Mouse (Mus musculus) midbrain, postnatal 0 days (tissue): ENCODE measurements around the gene Olfr99. TPM values are rescaled to one million over a fixed set of nuclear protein-coding genes. Genes with fewer than 3 reads are reported as not detected.

Experiments used
- ATAC-seq: fragments of 200-750 bp; cut with Nextera tagmentation; 2 replicates; pipeline ENCODE4 v1.8.0; 2017; ENCODE audit warnings: moderate number of reproducible peaks, mild to moderate bottlenecking, moderate TSS enrichment, moderate library complexity; ENCODE audit not compliant: low FRiP score
- DNase-seq: peaks from one replicate; pipeline ENCODE4 v3.0.0-alpha.2; 2015; ENCODE audit warnings: low spot score
- H3K27ac ChIP-seq: fragments of 300-500 bp; sonication (generic); 2 replicates; pipeline ENCODE4 v1.5.1; 2014; ENCODE audit warnings: low read depth, mild to moderate bottlenecking, low read length, mixed read lengths
- H3K27me3 ChIP-seq: fragments of 300-500 bp; sonication (generic); 2 replicates; pipeline ENCODE4 v1.6.1; 2014; ENCODE audit warnings: low read length, control low read depth, mixed read lengths; ENCODE audit not compliant: insufficient read depth
- H3K36me3 ChIP-seq: fragments of 300-500 bp; sonication (generic); 2 replicates; pipeline ENCODE4 v1.6.1; 2014; ENCODE audit warnings: low read length, control low read depth, mixed read lengths; ENCODE audit not compliant: insufficient read depth
- H3K4me1 ChIP-seq: fragments of 300-500 bp; sonication (generic); 2 replicates; pipeline ENCODE4 v1.6.1; 2014; ENCODE audit warnings: mild to moderate bottlenecking, control low read depth, antibody characterized with exemption, low read length, mixed read lengths; ENCODE audit not compliant: insufficient read depth
- H3K4me2 ChIP-seq: fragments of 300-500 bp; sonication (generic); 2 replicates; pipeline ENCODE4 v1.6.1; 2014; ENCODE audit warnings: low read depth, mild to moderate bottlenecking, low read length, mixed read lengths; ENCODE audit not compliant: poor library complexity, severe bottlenecking
- H3K4me3 ChIP-seq: fragments of 300-500 bp; sonication (generic); 2 replicates; pipeline ENCODE4 v1.5.1; 2014; ENCODE audit warnings: low read depth, mild to moderate bottlenecking, low read length, moderate library complexity
- H3K9ac ChIP-seq: fragments of 300-500 bp; sonication (generic); replicated peaks from 2 replicates; pipeline ENCODE4 v1.6.1; 2014; ENCODE audit warnings: mild to moderate bottlenecking, low read length, moderate library complexity, mixed read lengths; ENCODE audit not compliant: poor library complexity, severe bottlenecking
- H3K9me3 ChIP-seq: fragments of 300-500 bp; sonication (generic); 2 replicates; pipeline ENCODE4 v1.6.1; 2016; ENCODE audit warnings: low read length, control low read depth
- CTCF ChIP-seq: IDR thresholded peaks from 2 replicates; pipeline ENCODE4 v1.5.1; 2016; ENCODE audit warnings: antibody characterized with exemption, mild to moderate bottlenecking
- WGBS: fragments of 180-500 bp; shearing (Covaris S2); extraction: QIAGEN DNeasy Blood & Tissue Kit; methylation state at CpG from one replicate; pipeline ENCODE4 v1.1.7; 2014; 5-methylcytosine and 5-hydroxymethylcytosine counted together
- polyA plus RNA-seq: library from polyadenylated mRNA; unstranded; fragments of >200 nt; fragmentation: Nextera tagmentation; extraction: Ambion mirVana; gene quantifications from 2 replicates; pipeline ENCODE4 v1.2.1, GENCODE M21; 2015
- total RNA-seq: library from RNA; depleted of rRNA; stranded (reverse); fragments of >200 nt; gene quantifications from 2 replicates; pipeline ENCODE4 v1.2.3, GENCODE M21; 2014

Gene Olfr99
- total and polyA plus RNA-seq, 2 experiments from 2014 or later = not detected

DNA sequence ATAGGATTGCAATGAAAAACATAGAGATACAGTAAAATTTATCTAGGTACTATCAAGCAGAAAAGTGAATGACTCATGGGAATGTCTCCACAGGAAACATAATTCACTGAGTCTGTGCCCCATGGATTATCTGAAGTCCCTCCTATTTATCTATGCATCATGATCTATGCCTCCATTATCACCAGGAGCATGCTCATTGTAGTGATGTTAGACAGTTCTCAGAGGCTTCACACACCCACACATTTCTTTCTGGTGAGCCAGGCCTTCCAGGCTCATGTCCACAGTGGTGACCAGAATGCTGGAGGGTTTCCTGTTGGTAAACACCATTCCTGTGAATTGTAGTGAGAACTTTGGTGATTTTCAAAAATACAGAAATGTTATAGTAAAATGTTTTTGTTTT lies 6.7 kb downstream of the Olfr99 start:
- H3K27ac ChIP-seq = no peak overlapping the region
- H3K4me1 ChIP-seq = no peaks in the 10 kb centered on the region
- no peak overlapping the region for H3K4me3 ChIP-seq
- H3K9me3 ChIP-seq = no peaks in the 10 kb centered on the region
- no peak overlapping the region for H3K9ac ChIP-seq
- H3K4me2 ChIP-seq = no peak overlapping the region
- ATAC-seq = no peak
- no peaks in the 10 kb centered on the region for H3K36me3 ChIP-seq
- no peaks in the 10 kb centered on the region for H3K27me3 ChIP-seq
- DNase-seq = no peak
- TF ChIP-seq CTCF = no peak

- Histone ChIP-seq H3K36me3 (no peaks in the 10 kb centered on the region), H3K4me3 (no peak overlapping the region), H3K9me3 (no peaks in the 10 kb centered on the region), H3K27me3 (no peaks in the 10 kb centered on the region), H3K4me2 (no peak overlapping the region), H3K9ac (no peak overlapping the region), H3K4me1 (no peaks in the 10 kb centered on the region), H3K27ac (no peak overlapping the region)
- no peak for ATAC-seq
- WGBS = 86% methylated on average over 2 of the region's 2 CpGs
- DNase-seq = no peak
- TF ChIP-seq CTCF = no peak
Measured at GRCm38 (mm10) chr17:37275626-37276248, 7.5 kb downstream of the Olfr99 start.

DNA sequence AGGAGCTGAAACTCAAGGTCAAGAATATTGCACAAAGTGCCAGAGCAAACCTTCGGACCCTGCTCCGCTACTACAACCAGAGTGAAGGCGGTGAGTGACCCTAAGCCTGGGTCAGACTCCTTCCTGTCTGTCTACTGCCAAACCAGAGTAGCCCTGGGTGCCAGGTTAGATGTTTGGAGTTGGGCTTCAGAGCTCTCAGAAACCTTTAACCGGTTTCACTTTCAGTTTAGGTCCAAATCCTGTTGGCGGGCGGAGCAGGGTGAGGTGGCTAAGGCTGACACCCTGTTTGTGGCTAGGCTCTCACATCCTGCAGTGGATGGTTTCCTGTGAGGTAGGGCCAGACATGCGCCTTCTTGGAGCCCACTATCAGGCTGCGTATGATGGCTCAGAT lies 12.6 kb downstream of the Olfr99 start:
- 67% methylated on average over 8 of the region's 8 CpGs for WGBS
- peak overlapping the region; percentile 53 for H3K4me3 ChIP-seq
- ATAC-seq = no peak; the same call in 1 of the 2 replicates

GRCm38 (mm10) chr17:37270058-37270701 lies 13.1 kb downstream of the Olfr99 start, which contains the start of gene H2-M3:
Gene H2-M3, plus strand, starts transcription at chr17:37270220.
- 0 out of 2 replicates have a peak, but pooled peaks cover 4% of the 10 kb centered on the region for H3K4me1 ChIP-seq
- H3K4me3 ChIP-seq = peak within 1 kb of the TSS; percentile 53
- no peak for TF ChIP-seq CTCF
- DNase-seq = peak; percentile 90
- ATAC-seq = peak; percentile 97
- no peak within 1 kb of the TSS for H3K27ac ChIP-seq
- H3K36me3 ChIP-seq = no peaks in the 10 kb centered on the region
- no peaks in the 10 kb centered on the region for H3K27me3 ChIP-seq
- no peaks in the 10 kb centered on the region for H3K9me3 ChIP-seq
- peak within 1 kb of the TSS; percentile 44 for H3K9ac ChIP-seq
- whole genome bisulfite sequencing = 3% methylated on average over 26 of the region's 26 CpGs
- H3K4me2 ChIP-seq = peak within 1 kb of the TSS; percentile 93

More for the DNA sequence above, 12.6 kb downstream of the Olfr99 start:
- DNase-seq = no peak
- Histone ChIP-seq H3K27ac (no peak overlapping the region), H3K27me3 (no peaks in the 10 kb centered on the region), H3K9me3 (no peaks in the 10 kb centered on the region), H3K4me2 (peak overlapping the region; percentile 93), H3K9ac (peak overlapping the region; percentile 44; the same call in 1 of the 2 replicates), H3K4me1 (0 out of 2 replicates have a peak, but pooled peaks cover 4% of the 10 kb centered on the region), H3K36me3 (no peaks in the 10 kb centered on the region)
- no peak for TF ChIP-seq CTCF

DNA sequence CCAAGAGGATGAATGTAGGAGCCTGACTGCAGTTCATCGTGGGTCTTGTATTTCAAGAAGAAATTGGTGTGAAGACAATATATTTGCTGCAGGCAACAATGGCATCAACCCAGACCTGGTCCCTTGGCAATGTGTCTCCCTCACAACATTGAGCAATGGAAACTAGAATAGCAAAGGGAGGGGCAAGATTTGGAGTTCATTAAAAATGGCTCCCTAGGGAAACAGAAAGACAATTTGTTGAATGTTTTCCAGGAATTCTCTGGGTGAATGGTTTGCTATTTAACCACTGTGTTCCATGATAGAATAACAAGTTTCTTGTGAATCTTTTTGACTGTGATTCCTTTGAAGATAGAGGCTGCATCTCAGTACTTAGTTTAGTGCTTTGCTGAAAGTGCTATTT lies 19.6 kb downstream of the Olfr99 start, which contains the start of gene Olfr98:
Gene Olfr98 (minus strand): TSS at position 124 of the 400 bp plus-strand sequence.
- Histone ChIP-seq H3K4me3 (no peak within 1 kb of the TSS), H3K9me3 (no peaks in the 10 kb centered on the region), H3K27me3 (no peaks in the 10 kb centered on the region), H3K4me2 (no peak within 1 kb of the TSS), H3K36me3 (no peaks in the 10 kb centered on the region), H3K27ac (no peak within 1 kb of the TSS), H3K9ac (no peak within 1 kb of the TSS), H3K4me1 (no peaks in the 10 kb centered on the region)
- DNase-seq (no peak), ATAC-seq (no peak)
- 77% methylated on average over 1 of the region's 1 CpGs for WGBS
- TF ChIP-seq CTCF = no peak

- no peak for ATAC-seq
- WGBS = 12% methylated on average over 1 of the region's 1 CpGs
- no peaks in the 10 kb centered on the region for H3K36me3 ChIP-seq
- no peak overlapping the region for H3K4me3 ChIP-seq
- no peaks in the 10 kb centered on the region for H3K4me1 ChIP-seq
- no peak overlapping the region for H3K9ac ChIP-seq
- peak; percentile 32 for TF ChIP-seq CTCF
- H3K4me2 ChIP-seq = no peak overlapping the region
- no peak overlapping the region for H3K27ac ChIP-seq
- H3K9me3 ChIP-seq = no peaks in the 10 kb centered on the region
- no peaks in the 10 kb centered on the region for H3K27me3 ChIP-seq
- DNase-seq = no peak
Measured at GRCm38 (mm10) chr17:37250544-37250943, 32.7 kb downstream of the Olfr99 start.
